Mouse (Mus musculus): ENCODE measurements around the gene 4931428F04Rik.
"Not testable (repeated sequence)": the region's sequence is repeated elsewhere in the genome, so short reads cannot be mapped to it uniquely, and the experiment has no call there.

The 4931428F04Rik gene

GRCm38 (mm10) chr8:105306146-105306691, 16.6 kb upstream of the 4931428F04Rik start:
- DNase-seq: no peak

- DNase-seq: peak; percentile 79
Observed at GRCm38 (mm10) chr8:105305211-105306145, 15.8 kb upstream of the 4931428F04Rik start, which contains the start of gene Elmo3. Gene Elmo3 (plus strand): TSS chr8:105305601.

- DNase-seq: no peak
Observed at GRCm38 (mm10) chr8:105304325-105305210, 14.9 kb upstream of the 4931428F04Rik start.

GRCm38 (mm10) chr8:105303874-105304273, 14.2 kb upstream of the 4931428F04Rik start:
- no peak for DNase-seq

GRCm38 (mm10) chr8:105303396-105303795, 13.7 kb upstream of the 4931428F04Rik start:
- no peak for DNase-seq

- DNase-seq: no peak
Observed at GRCm38 (mm10) chr8:105299962-105300361, 10.3 kb upstream of the 4931428F04Rik start.

- peak; percentile 73 for DNase-seq
Observed at GRCm38 (mm10) chr8:105298351-105299252, 8.9 kb upstream of the 4931428F04Rik start.

- peak; percentile 92 for DNase-seq
Observed at GRCm38 (mm10) chr8:105297511-105298192, 8.0 kb upstream of the 4931428F04Rik start, which contains the start of gene E2f4. Gene E2f4 (plus strand): TSS chr8:105297663.

GRCm38 (mm10) chr8:105295895-105296573, 6.4 kb upstream of the 4931428F04Rik start, which contains the start of gene Exoc3l:
Gene Exoc3l (minus strand): TSS chr8:105296101.
- peak; percentile 33 for DNase-seq

GRCm38 (mm10) chr8:105295256-105295655, 5.6 kb upstream of the 4931428F04Rik start:
- DNase-seq: no peak

- no peak for DNase-seq
Observed at GRCm38 (mm10) chr8:105294776-105295175, 5.1 kb upstream of the 4931428F04Rik start.

- DNase-seq: no peak
Observed at GRCm38 (mm10) chr8:105293405-105293804, 3.7 kb upstream of the 4931428F04Rik start.

- no peak for DNase-seq
Observed at GRCm38 (mm10) chr8:105292471-105292870, 2.8 kb upstream of the 4931428F04Rik start.

- not testable (repeated sequence) for DNase-seq
Observed at GRCm38 (mm10) chr8:105291802-105292201, 2.1 kb upstream of the 4931428F04Rik start.

GRCm38 (mm10) chr8:105291364-105291763, 1.7 kb upstream of the 4931428F04Rik start:
- DNase-seq: not testable (repeated sequence)

GRCm38 (mm10) chr8:105290554-105291314, 1.1 kb upstream of the 4931428F04Rik start:
- DNase-seq: peak; percentile 91

GRCm38 (mm10) chr8:105288958-105289732, 519 bp downstream of the 4931428F04Rik start:
- DNase-seq: peak; percentile 97

- no peak for DNase-seq
Observed at GRCm38 (mm10) chr8:105288231-105288630, 1.4 kb downstream of the 4931428F04Rik start.

- DNase-seq: no peak
Observed at GRCm38 (mm10) chr8:105286907-105287306, 2.8 kb downstream of the 4931428F04Rik start.
